ENCODE assay signal across 8 mouse cellular contexts in genomic region chr2:131096101-131096795, GRCm38 (mm10). TPM values are rescaled to one million over a fixed set of nuclear protein-coding genes. Genes with fewer than 3 reads are reported as not detected.
DNase-seq lines count a peak whose midpoint lies in the region; ATAC-seq and TF ChIP-seq lines count a peak whose summit lies in the region.

No protein-coding gene starts in this region.

- peak overlapping the region; percentile 2; the same call in 1 of the 2 replicates for H3K27ac ChIP-seq in hindbrain, embryonic 13.5 days
- peak overlapping the region; percentile 58 for H3K27ac ChIP-seq in liver, adult 2 months (replicated peaks; ENCODE audit: insufficient read depth, low read depth, low read length)

- no peaks in the 10 kb centered on the region for H3K36me3 ChIP-seq in erythroblast, embryonic 14.5 days (ENCODE audit: control insufficient read depth)
- no peaks in the 10 kb centered on the region for H3K36me3 ChIP-seq in hindbrain, embryonic 13.5 days
- no peaks in the 10 kb centered on the region for H3K36me3 ChIP-seq in liver, adult 2 months (ENCODE audit: control insufficient read depth, insufficient read depth, low read length)

- TF ChIP-seq CTCF in liver, adult 2 months (IDR thresholded peaks at IDR 0.05; ENCODE audit: low read depth, low read length): no peak

- 0 out of 2 replicates have a peak overlapping the region, but pooled peaks have one; percentile 15 for H3K9ac ChIP-seq in hindbrain, embryonic 13.5 days
- no peak overlapping the region for H3K9ac ChIP-seq in liver, adult 2 months (ENCODE audit: low read depth, low read length)

- WGBS in hindbrain, embryonic 13.5 days: 17% methylated on average over 9 of the region's 9 CpGs
- whole genome bisulfite sequencing in liver, adult 2 months: 52% methylated on average over 9 of the region's 9 CpGs

- no peaks in the 10 kb centered on the region for H3K27me3 ChIP-seq in erythroblast, embryonic 14.5 days (ENCODE audit: control insufficient read depth)
- H3K27me3 ChIP-seq in hindbrain, embryonic 13.5 days: no peaks in the 10 kb centered on the region
- no peaks in the 10 kb centered on the region for H3K27me3 ChIP-seq in liver, adult 2 months (ENCODE audit: control insufficient read depth, insufficient read depth, low read length)

- H3K4me2 ChIP-seq in hindbrain, embryonic 13.5 days: no peak overlapping the region

- ATAC-seq in hindbrain, embryonic 13.5 days (ENCODE audit: low FRiP score): no peak

- peak; percentile 54 for DNase-seq in adrenal gland, postnatal 10 days
- DNase-seq in adrenal gland, adult 18-20 months (ENCODE audit: low spot score in 2 of 2): no peak
- DNase-seq in NIH3T3 (ENCODE audit: low read depth): peak; percentile 90
- no peak for DNase-seq in liver, adult 2 months (ENCODE audit: extremely low read depth, low read depth, low spot score)
- DNase-seq in neural tube, embryonic 10.5 days (ENCODE audit: extremely low spot score, low spot score): peak; percentile 52
- no peak for DNase-seq in cerebellum, adult 9-10 months

- H3K9me3 ChIP-seq in erythroblast, embryonic 14.5 days (ENCODE audit: control insufficient read depth, low read length): no peaks in the 10 kb centered on the region
- H3K9me3 ChIP-seq in hindbrain, embryonic 13.5 days: no peaks in the 10 kb centered on the region

- peak overlapping the region; percentile 46 for H3K4me3 ChIP-seq in erythroblast, embryonic 14.5 days (replicated peaks)
- no peak overlapping the region for H3K4me3 ChIP-seq in hindbrain, embryonic 13.5 days
- no peak overlapping the region for H3K4me3 ChIP-seq in liver, adult 2 months (ENCODE audit: insufficient read depth, low read depth, low read length)

- H3K4me1 ChIP-seq in erythroblast, embryonic 14.5 days (ENCODE audit: control insufficient read depth): peaks cover 43% of the 10 kb centered on the region
- H3K4me1 ChIP-seq in hindbrain, embryonic 13.5 days (replicated peaks): no peaks in the 10 kb centered on the region; the same call in 1 of the 2 replicates
- H3K4me1 ChIP-seq in liver, adult 2 months (ENCODE audit: control insufficient read depth, insufficient read depth, low read length): no peaks in the 10 kb centered on the region; the same call in 1 of the 2 replicates

- no peaks in the 10 kb centered on the region for H3K79me2 ChIP-seq in liver, adult 2 months (ENCODE audit: control insufficient read depth, insufficient read depth, low read length)

- TF ChIP-seq POLR2A in liver, adult 2 months (IDR thresholded peaks at IDR 0.05; ENCODE audit: extremely low read depth, insufficient read depth, low read length): no peak

RNA-seq across cellular contexts. Expression of gene Siglec1, which starts 9.7 kb away (rescaled TPM):
- total RNA-seq in adrenal gland, postnatal 10 days (2021): 1 to 10 TPM; 3.8 to 3.9 TPM
- 1 to 10 TPM; 5.3 to 5.8 TPM for total RNA-seq in adrenal gland, adult 18-20 months (2021)
- 0.03 and 0.04 TPM in 2 replicates for polyA plus RNA-seq in erythroblast, embryonic 14.5 days (2012)
- polyA plus RNA-seq in hindbrain, embryonic 13.5 days (2015; fragmentation: Nextera tagmentation; extraction: Ambion mirVana): 0.18 and 0.23 TPM in 2 replicates
- total RNA-seq in liver, adult 2 months (2014; rRNA removed): 4.5 and 5.6 TPM in 2 replicates
- 3.2 and 9.9 TPM in 2 replicates for polyA plus RNA-seq in liver, adult 2 months (2012; rRNA removed)

RNA-seq across cellular contexts. Expression of gene Hspa12b, which starts 30.8 kb away (rescaled TPM):
- 10 to 100 TPM; 23.5 to 27.5 TPM for total RNA-seq in adrenal gland, postnatal 10 days (2021)
- total RNA-seq in adrenal gland, adult 18-20 months (2021): 10 to 100 TPM in 1 of 2 experiments, 1 to 10 TPM in 1; 8.4 to 11.1 TPM
- 0.18 and 0.20 TPM in 2 replicates for polyA plus RNA-seq in erythroblast, embryonic 14.5 days (2012)
- 3.9 and 4.6 TPM in 2 replicates for polyA plus RNA-seq in hindbrain, embryonic 13.5 days (2015; fragmentation: Nextera tagmentation; extraction: Ambion mirVana)
- 0.87 and 1.0 TPM in 2 replicates for total RNA-seq in liver, adult 2 months (2014; rRNA removed)
- polyA plus RNA-seq in liver, adult 2 months (2012; rRNA removed): 0.67 and 1.1 TPM in 2 replicates

RNA-seq across cellular contexts. Expression of gene Adam33, which starts 32.6 kb away (rescaled TPM):
- total RNA-seq in adrenal gland, postnatal 10 days (2021): 1 to 10 TPM; 2.4 to 3.9 TPM
- 1 to 10 TPM; 2.2 to 4.8 TPM for total RNA-seq in adrenal gland, adult 18-20 months (2021)
- polyA plus RNA-seq in erythroblast, embryonic 14.5 days (2012): 0.04 TPM in 1 of 2 replicates, not detected in the other
- 0.70 and 0.91 TPM in 2 replicates for polyA plus RNA-seq in hindbrain, embryonic 13.5 days (2015; fragmentation: Nextera tagmentation; extraction: Ambion mirVana)
- total RNA-seq in liver, adult 2 months (2014; rRNA removed): 0.28 and 0.67 TPM in 2 replicates
- 1.1 and 1.7 TPM in 2 replicates for polyA plus RNA-seq in liver, adult 2 months (2012; rRNA removed)

RNA-seq across cellular contexts. Expression of gene Gm11037, which starts 37.0 kb away (rescaled TPM):
- not detected for total RNA-seq in adrenal gland, postnatal 10 days (2021)
- not detected for total RNA-seq in adrenal gland, adult 18-20 months (2021)
- not detected in 2 replicates for polyA plus RNA-seq in erythroblast, embryonic 14.5 days (2012)
- not detected in 2 replicates for polyA plus RNA-seq in hindbrain, embryonic 13.5 days (2015; fragmentation: Nextera tagmentation; extraction: Ambion mirVana)
- total RNA-seq in liver, adult 2 months (2014; rRNA removed): not detected in 2 replicates
- not detected in 2 replicates for polyA plus RNA-seq in liver, adult 2 months (2012; rRNA removed)

RNA-seq across cellular contexts. Expression of gene Gfra4, which starts 53.4 kb away (rescaled TPM):
- total RNA-seq in adrenal gland, postnatal 10 days (2021): 10 to 100 TPM in 1 of 2 experiments, 1 to 10 TPM in 1; 8.5 to 15.1 TPM
- total RNA-seq in adrenal gland, adult 18-20 months (2021): 1 to 10 TPM; 4.8 to 6.0 TPM
- polyA plus RNA-seq in erythroblast, embryonic 14.5 days (2012): 0.07 TPM in 1 of 2 replicates, not detected in the other
- 26.7 and 28.7 TPM in 2 replicates for polyA plus RNA-seq in hindbrain, embryonic 13.5 days (2015; fragmentation: Nextera tagmentation; extraction: Ambion mirVana)
- not detected in 2 replicates for total RNA-seq in liver, adult 2 months (2014; rRNA removed)
- polyA plus RNA-seq in liver, adult 2 months (2012; rRNA removed): 0.07 and 0.17 TPM in 2 replicates

Comparison
In these comparisons a context has a peak if more than half of its experiments do, and no peak if none do; other contexts are left out.
1. DNase-seq: peak in adrenal gland, postnatal 10 days (single experiment), NIH3T3 (single experiment) and neural tube, embryonic 10.5 days (single experiment); none in adrenal gland, adult 18-20 months (0 of 2), liver, adult 2 months (single experiment) and cerebellum, adult 9-10 months (single experiment).